27 mouse cellular contexts compared by ENCODE assay signal in genomic region chr6:89330957-89331356, GRCm38 (mm10).
"Had no signal": no experiment of that assay in that cellular context is flagged by ENCODE, and none has a peak within 500 bp of the region (broad histone marks: within the 10 kb centered on the region; RNA-seq: fewer than 3 reads in every experiment).

No protein-coding gene starts in this region.

- H3K27ac ChIP-seq: heart, embryonic 10.5 days; hindbrain, embryonic 10.5 days; hindbrain, embryonic 12.5 days; hindbrain, embryonic 14.5 days; intestine, embryonic 15.5 days; layer of hippocampus, adult 2 months; left cerebral cortex, adult 2 months; limb, embryonic 13.5 days; limb, embryonic 15.5 days; liver, embryonic 12.5 days; liver, embryonic 14.5 days had no signal

- ATAC-seq: hindbrain, embryonic 16.5 days; inflammation-experienced regulatory T-cells, adult 6 months; intestine, embryonic 15.5 days; intestine, postnatal 0 days; liver, embryonic 12.5 days had no signal

- H3K4me1 ChIP-seq: limb, embryonic 13.5 days; limb, embryonic 15.5 days; liver, embryonic 12.5 days had no signal

- H3K27me3 ChIP-seq: heart, embryonic 12.5 days; hindbrain, embryonic 12.5 days; intestine, embryonic 15.5 days; limb, embryonic 13.5 days; limb, embryonic 15.5 days; liver, embryonic 12.5 days had no signal

- DNase-seq: gastrocnemius, postnatal 10 days; gastrocnemius, postnatal 25 days; heart, adult 18-20 months; heart, postnatal 10 days; heart, postnatal 4 days; kidney, adult 18-20 months; kidney, adult 8-10 months; kidney, postnatal 10 days; kidney, postnatal 25 days; kidney, postnatal 4 days; left cerebral cortex, postnatal 4 days; lung, adult 18-20 months had no signal

- H3K4me3 ChIP-seq: heart, embryonic 10.5 days; heart, embryonic 12.5 days; hindbrain, embryonic 10.5 days; hindbrain, embryonic 12.5 days; intestine, embryonic 15.5 days; layer of hippocampus, adult 2 months; left cerebral cortex, adult 2 months; limb, embryonic 13.5 days; limb, embryonic 15.5 days; liver, embryonic 12.5 days had no signal
